Comparison of ENCODE assay signal across 18 mouse cellular contexts in the genomic region with DNA sequence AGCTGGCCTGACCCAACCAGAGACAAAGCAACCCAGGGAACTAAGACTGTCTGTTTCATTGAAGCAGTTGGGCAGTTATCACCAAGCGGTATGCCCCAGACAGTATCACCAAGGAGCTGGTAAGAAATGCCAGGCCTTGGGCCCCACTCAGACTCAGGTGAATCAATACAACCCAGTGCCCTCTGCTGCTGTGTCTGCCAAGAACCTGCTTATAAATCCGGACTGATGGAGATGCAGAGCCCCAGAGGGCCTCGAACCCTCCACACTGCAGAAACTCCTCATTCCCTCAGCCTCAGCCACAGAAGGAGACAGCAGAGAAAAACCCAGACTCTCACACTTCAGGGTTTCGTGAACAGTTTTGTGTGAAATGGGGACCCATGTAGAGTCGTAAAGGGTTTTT.
A peak's percentile ranks its signal among the peaks of the same experiment; 100 is the strongest.
DNase-seq lines count a peak whose midpoint lies in the region; ATAC-seq and TF ChIP-seq lines count a peak whose summit lies in the region.
"Had no signal": no experiment of that assay in that cellular context is flagged by ENCODE, and none has a peak within 500 bp of the region (broad histone marks: within the 10 kb centered on the region; RNA-seq: fewer than 3 reads in every experiment).

No protein-coding gene starts in this region.

- WGBS in kidney, postnatal 0 days = 81% methylated on average over 5 of the region's 5 CpGs
- WGBS in forebrain, embryonic 14.5 days = 90% methylated on average over 5 of the region's 5 CpGs
- 85% methylated on average over 5 of the region's 5 CpGs for WGBS in intestine, embryonic 16.5 days

- H3K9me3 ChIP-seq in kidney, postnatal 0 days (replicated peaks; ENCODE audit: low read length) = no peaks in the 10 kb centered on the region
- H3K9me3 ChIP-seq in forebrain, embryonic 14.5 days (replicated peaks; ENCODE audit: control insufficient read depth, low read length) = no peaks in the 10 kb centered on the region
- peaks cover 3% of the 10 kb centered on the region; the same call in 1 of the 2 replicates for H3K9me3 ChIP-seq in intestine, embryonic 16.5 days (ENCODE audit: control insufficient read depth, low read length)
- H3K9me3 ChIP-seq: embryonic facial prominence, embryonic 15.5 days; stomach, embryonic 15.5 days had no signal

- H3K36me3 ChIP-seq in kidney, postnatal 0 days (ENCODE audit: insufficient read depth, low read length) = no peaks in the 10 kb centered on the region
- no peaks in the 10 kb centered on the region for H3K36me3 ChIP-seq in forebrain, embryonic 14.5 days (ENCODE audit: control insufficient read depth, insufficient read depth, low read length)
- H3K36me3 ChIP-seq in intestine, embryonic 16.5 days (ENCODE audit: control insufficient read depth, insufficient read depth, low read length) = 0 out of 2 replicates have a peak, but pooled peaks cover 2% of the 10 kb centered on the region
- H3K36me3 ChIP-seq: embryonic facial prominence, embryonic 15.5 days; stomach, embryonic 15.5 days had no signal

- no peak for TF ChIP-seq CTCF in kidney, postnatal 0 days (IDR thresholded peaks at IDR 0.05; ENCODE audit: low read depth)

- H3K4me2 ChIP-seq in kidney, postnatal 0 days (ENCODE audit: low read length) = no peak overlapping the region
- no peak overlapping the region for H3K4me2 ChIP-seq in forebrain, embryonic 14.5 days (ENCODE audit: low read length)
- no peak overlapping the region for H3K4me2 ChIP-seq in intestine, embryonic 16.5 days (ENCODE audit: low read depth, low read length)
- H3K4me2 ChIP-seq: embryonic facial prominence, embryonic 15.5 days; heart, embryonic 11.5 days; stomach, embryonic 15.5 days had no signal

- no peaks in the 10 kb centered on the region for H3K27me3 ChIP-seq in kidney, postnatal 0 days (ENCODE audit: insufficient read depth, low read length)
- H3K27me3 ChIP-seq in forebrain, embryonic 14.5 days (replicated peaks; ENCODE audit: control insufficient read depth, insufficient read depth, low read length) = no peaks in the 10 kb centered on the region
- no peaks in the 10 kb centered on the region for H3K27me3 ChIP-seq in intestine, embryonic 16.5 days (replicated peaks; ENCODE audit: control insufficient read depth, insufficient read depth, low read length)
- H3K27me3 ChIP-seq: CH12.LX; embryonic facial prominence, embryonic 15.5 days; stomach, embryonic 15.5 days had no signal

- intact Hi-C loops in heart, postnatal 25 days (cut with DNase I) = loop anchor here (1.0 kb wide), 1 partner anchor 74 kb away; the partner anchor contains the start of gene 0610040J01Rik

- 0 out of 2 replicates have a peak, but pooled peaks have one; percentile 5 for ATAC-seq in kidney, postnatal 0 days (replicated peaks; ENCODE audit: low FRiP score, low read depth)
- ATAC-seq in forebrain, embryonic 14.5 days = peak; percentile 27; the same call in 1 of the 2 replicates
- ATAC-seq in intestine, embryonic 16.5 days = peak; percentile 41; the same call in 1 of the 2 replicates

- no peaks in the 10 kb centered on the region for H3K4me1 ChIP-seq in kidney, postnatal 0 days (replicated peaks; ENCODE audit: insufficient read depth, low read length)
- no peaks in the 10 kb centered on the region for H3K4me1 ChIP-seq in forebrain, embryonic 14.5 days (ENCODE audit: control insufficient read depth, insufficient read depth, low read length)
- no peaks in the 10 kb centered on the region for H3K4me1 ChIP-seq in intestine, embryonic 16.5 days (ENCODE audit: control insufficient read depth, insufficient read depth, low read length)
- H3K4me1 ChIP-seq: embryonic facial prominence, embryonic 15.5 days; stomach, embryonic 15.5 days had no signal

- peak; percentile 61 for DNase-seq in heart, adult 11 months
- DNase-seq in heart, postnatal 25 days (ENCODE audit: low spot score) = no peak
- no peak for DNase-seq in kidney, postnatal 0 days (ENCODE audit: low spot score)
- no peak for DNase-seq in kidney, adult 11 months
- DNase-seq in forebrain, embryonic 14.5 days (ENCODE audit: low spot score) = no peak
- no peak for DNase-seq in c-Kit-positive CD71-positive TER-119-positive erythroid progenitor cells, embryonic 14.5 days (ENCODE audit: low spot score)
- DNase-seq: adrenal gland, postnatal 36 days; cerebellum, postnatal 36 days; gastrocnemius, adult 2 months; kidney, adult 8-10 months; liver; right cerebral cortex, postnatal 25 days; thymus, adult 2 months had no signal

- H3K9ac ChIP-seq in kidney, postnatal 0 days (ENCODE audit: low read depth, low read length) = no peak overlapping the region
- no peak overlapping the region for H3K9ac ChIP-seq in forebrain, embryonic 14.5 days (ENCODE audit: low read length)
- H3K9ac ChIP-seq in intestine, embryonic 16.5 days (ENCODE audit: low read depth, low read length) = no peak overlapping the region
- H3K9ac ChIP-seq: embryonic facial prominence, embryonic 15.5 days; stomach, embryonic 15.5 days had no signal

- H3K4me3 ChIP-seq in kidney, postnatal 0 days (replicated peaks; ENCODE audit: low read depth, low read length) = no peak overlapping the region
- no peak overlapping the region for H3K4me3 ChIP-seq in forebrain, embryonic 14.5 days (ENCODE audit: low read depth, low read length)
- no peak overlapping the region for H3K4me3 ChIP-seq in intestine, embryonic 16.5 days (ENCODE audit: low read length)
- H3K4me3 ChIP-seq: embryonic facial prominence, embryonic 15.5 days; gastrocnemius, adult 2 months; stomach, embryonic 15.5 days had no signal

- H3K27ac ChIP-seq in kidney, postnatal 0 days = no peak overlapping the region
- no peak overlapping the region for H3K27ac ChIP-seq in forebrain, embryonic 14.5 days (ENCODE audit: low read depth, low read length)
- no peak overlapping the region for H3K27ac ChIP-seq in intestine, embryonic 16.5 days (ENCODE audit: low read length)
- H3K27ac ChIP-seq: embryonic facial prominence, embryonic 15.5 days; gastrocnemius, adult 2 months; stomach, embryonic 15.5 days had no signal
